Mouse (Mus musculus) right cerebral cortex, adult 2 months (tissue): ENCODE data around the gene Ly6g5b.

ENCODE experiments used
- DNase-seq, 2 experiments: peaks; one replicate each; pipeline ENCODE4 v3.0.0; 2021 to 2022; ENCODE audit warnings: low spot score in 2 of 2

Ly6g5b gene

GRCm38 (mm10) chr17:35105740-35106389, 9.4 kb downstream of the Ly6g5b start:
- no peak for DNase-seq

GRCm38 (mm10) chr17:35104754-35105153, 10.5 kb downstream of the Ly6g5b start:
- no peak for DNase-seq

GRCm38 (mm10) chr17:35104079-35104478, 11.1 kb downstream of the Ly6g5b start:
- DNase-seq = no peak

- DNase-seq = no peak
Observed at GRCm38 (mm10) chr17:35103221-35103690, 12.0 kb downstream of the Ly6g5b start.

GRCm38 (mm10) chr17:35102299-35102698, 12.9 kb downstream of the Ly6g5b start:
- DNase-seq = no peak

- DNase-seq = no peak
Observed at GRCm38 (mm10) chr17:35101161-35101560, 14.1 kb downstream of the Ly6g5b start.

- DNase-seq = no peak
Observed at GRCm38 (mm10) chr17:35100196-35100765, 14.9 kb downstream of the Ly6g5b start.

GRCm38 (mm10) chr17:35097164-35097655, 18.0 kb downstream of the Ly6g5b start:
- DNase-seq = peak; percentile 64 to 69

- DNase-seq = no peak
Observed at GRCm38 (mm10) chr17:35096597-35096996, 18.6 kb downstream of the Ly6g5b start.

- DNase-seq = no peak
Observed at GRCm38 (mm10) chr17:35094475-35095365, 20.5 kb downstream of the Ly6g5b start.

GRCm38 (mm10) chr17:35092403-35093198, 22.6 kb downstream of the Ly6g5b start:
- DNase-seq = no peak

- no peak for DNase-seq
Observed at GRCm38 (mm10) chr17:35090166-35090932, 24.9 kb downstream of the Ly6g5b start.

- peak; percentile 92 to 97 for DNase-seq
Observed at GRCm38 (mm10) chr17:35088825-35089644, 26.2 kb downstream of the Ly6g5b start, which contains the start of gene Abhd16a. Abhd16a (plus strand) TSS chr17:35089263.

GRCm38 (mm10) chr17:35088151-35088550, 27.1 kb downstream of the Ly6g5b start:
- DNase-seq = no peak

- no peak for DNase-seq
Observed at GRCm38 (mm10) chr17:35085208-35085865, 29.9 kb downstream of the Ly6g5b start, which contains the start of gene Ly6g6f. Ly6g6f (minus strand) TSS chr17:35085610.

- DNase-seq = no peak
Observed at GRCm38 (mm10) chr17:35083929-35084497, 31.2 kb downstream of the Ly6g5b start.

GRCm38 (mm10) chr17:35082841-35083576, 32.2 kb downstream of the Ly6g5b start:
- DNase-seq = no peak

GRCm38 (mm10) chr17:35080710-35081109, 34.5 kb downstream of the Ly6g5b start:
- no peak for DNase-seq
